Mouse (Mus musculus) fat pad, adult 2 months (tissue): Measurements from ENCODE around the gene 1700028K03Rik.
A peak's percentile ranks its signal among the peaks of the same experiment; 100 is the strongest.

Source experiments
- DNase-seq: peaks from one replicate; pipeline ENCODE4 v3.0.0-alpha.2; 2011; ENCODE audit warnings: low read depth, low spot score; ENCODE audit errors: extremely low read depth

Gene 1700028K03Rik

GRCm38 (mm10) chr5:107541696-107542095, 7.2 kb downstream of the 1700028K03Rik start:
- DNase-seq, result no peak

GRCm38 (mm10) chr5:107545927-107546326, 11.4 kb downstream of the 1700028K03Rik start:
- DNase-seq, result no peak

GRCm38 (mm10) chr5:107547955-107548354, 13.4 kb downstream of the 1700028K03Rik start:
- no peak for DNase-seq

GRCm38 (mm10) chr5:107548444-107548843, 13.9 kb downstream of the 1700028K03Rik start:
- DNase-seq, result no peak

GRCm38 (mm10) chr5:107554336-107554735, 19.8 kb downstream of the 1700028K03Rik start:
- no peak for DNase-seq

- no peak for DNase-seq
Observed at GRCm38 (mm10) chr5:107556969-107557368, 22.5 kb downstream of the 1700028K03Rik start.

- DNase-seq, result no peak
Observed at GRCm38 (mm10) chr5:107569148-107569547, 34.6 kb downstream of the 1700028K03Rik start.

- peak; percentile 16 for DNase-seq
Observed at GRCm38 (mm10) chr5:107597301-107598077, 63.0 kb downstream of the 1700028K03Rik start, which contains the start of the genes Rpap2 and Glmn. Gene Rpap2 (plus strand): TSS chr5:107597373. Gene Glmn (minus strand): TSS chr5:107597888.

GRCm38 (mm10) chr5:107598380-107598779, 63.9 kb downstream of the 1700028K03Rik start:
- no peak for DNase-seq
